Mouse (Mus musculus): ENCODE results near the gene Marc2.

- TF ChIP-seq CTCF (IDR thresholded peaks at IDR 0.05; ENCODE audit: extremely low read depth, insufficient read depth, low read length) (peak; percentile 65), POLR2A (IDR thresholded peaks at IDR 0.05; ENCODE audit: extremely low read depth, insufficient read depth, low read length) (no peak)
Observed at GRCm38 (mm10) chr1:184891998-184892397, 45.7 kb upstream of the Marc2 start.

Data from cortical plate, adult 2 months (tissue).